Mouse (Mus musculus) liver, adult 2 months (tissue): ENCODE results near the gene Dapk2. TPM values are rescaled to one million over a fixed set of nuclear protein-coding genes. Genes with fewer than 3 reads are reported as not detected.
A peak's percentile ranks its signal among the peaks of the same experiment; 100 is the strongest.
"Not testable (repeated sequence)": the region's sequence is repeated elsewhere in the genome, so short reads cannot be mapped to it uniquely, and the experiment has no call there.

Source experiments
- DNase-seq: peaks from one replicate; pipeline ENCODE4 v3.0.0-alpha.2; 2011; ENCODE audit warnings: low read depth, low spot score; ENCODE audit errors: extremely low read depth
- H3K27ac ChIP-seq: fragments of 200-500 bp; replicated peaks from 2 replicates; pipeline ENCODE4 v1.5.1; 2012; ENCODE audit warnings: low read depth, mild to moderate bottlenecking, control low read depth, inconsistent platforms, low read length; ENCODE audit not compliant: insufficient read depth
- H3K27me3 ChIP-seq: fragments of 200-500 bp; 2 replicates; pipeline ENCODE4 v1.6.1; 2012; ENCODE audit warnings: mild to moderate bottlenecking, moderate library complexity, low read length, inconsistent platforms; ENCODE audit not compliant: control insufficient read depth, insufficient read depth
- H3K36me3 ChIP-seq: fragments of 200-500 bp; 2 replicates; pipeline ENCODE4 v1.6.1; 2012; ENCODE audit warnings: low read length, inconsistent platforms; ENCODE audit not compliant: control insufficient read depth, insufficient read depth
- H3K4me1 ChIP-seq: fragments of 200-500 bp; 2 replicates; pipeline ENCODE4 v1.6.1; 2011; ENCODE audit warnings: low read length; ENCODE audit not compliant: control insufficient read depth, insufficient read depth
- H3K4me3 ChIP-seq: fragments of 200-500 bp; 2 replicates; pipeline ENCODE4 v1.5.1; 2011; ENCODE audit warnings: low read depth, mild to moderate bottlenecking, control low read depth, low read length, moderate library complexity; ENCODE audit not compliant: insufficient read depth
- H3K79me2 ChIP-seq: fragments of 200-500 bp; 2 replicates; pipeline ENCODE4 v1.6.1; 2012; ENCODE audit warnings: inconsistent platforms, mild to moderate bottlenecking, low read length, moderate library complexity; ENCODE audit not compliant: control insufficient read depth, insufficient read depth
- H3K9ac ChIP-seq: fragments of 200-500 bp; 2 replicates; pipeline ENCODE4 v1.6.1; 2012; ENCODE audit warnings: low read depth, mild to moderate bottlenecking, control low read depth, inconsistent platforms, low read length
- CTCF ChIP-seq: fragments of 200-500 bp; IDR thresholded peaks from 2 replicates; pipeline ENCODE4 v1.5.1; 2011; ENCODE audit warnings: low read depth, low read length, control low read depth
- POLR2A ChIP-seq: fragments of 200-500 bp; IDR thresholded peaks from 2 replicates; pipeline ENCODE4 v1.6.1; 2011; ENCODE audit warnings: low read length, control low read depth; ENCODE audit not compliant: insufficient read depth; ENCODE audit errors: extremely low read depth
- WGBS: fragments of 180-500 bp; shearing (Covaris S2); methylation state at CpG from one replicate; pipeline ENCODE4 v1.1.7; 2018; 5-methylcytosine and 5-hydroxymethylcytosine counted together
- polyA plus RNA-seq: library from polyadenylated mRNA; depleted of rRNA; stranded (reverse); fragments of >200 nt; gene quantifications from 2 replicates; pipeline ENCODE4 v1.2.3, GENCODE M21; 2012
- total RNA-seq: library from RNA; depleted of rRNA; stranded (reverse); fragments of >200 nt; gene quantifications from 2 replicates; pipeline ENCODE4 v1.2.3, GENCODE M21; 2014

The Dapk2 gene
- total and polyA plus RNA-seq, 2 experiments, result 6.2 to 9.6 TPM

DNA sequence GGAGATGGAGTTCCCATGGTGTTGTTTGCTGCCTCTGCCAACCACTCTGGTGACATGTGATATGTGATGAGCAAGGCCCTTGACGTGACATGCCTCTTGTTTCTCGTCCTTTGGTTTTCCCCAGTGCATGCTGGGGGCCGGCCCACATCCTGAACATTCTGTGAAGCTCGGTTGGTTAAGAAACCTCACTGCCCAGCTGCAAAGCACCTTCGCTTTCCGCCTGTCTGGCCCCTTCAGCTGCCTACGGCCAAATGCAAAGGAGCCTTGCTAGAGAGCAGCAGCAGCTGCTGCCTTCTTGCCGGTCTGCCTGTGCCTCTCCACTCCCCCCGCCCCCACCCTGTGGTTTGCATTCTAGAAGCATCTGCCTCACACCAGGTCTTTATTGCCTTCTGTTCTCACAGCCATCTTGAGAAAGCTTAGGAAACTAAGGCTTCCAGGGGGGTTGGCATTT, 123.5 kb downstream of the Dapk2 start:
- no peaks in the 10 kb centered on the region for H3K79me2 ChIP-seq
- no peaks in the 10 kb centered on the region for H3K36me3 ChIP-seq
- DNase-seq, result no peak
- no peak overlapping the region for H3K27ac ChIP-seq
- H3K4me1 ChIP-seq, result peaks cover 6% of the 10 kb centered on the region; the same call in 1 of the 2 replicates
- WGBS, result 89% methylated on average over 9 of the region's 9 CpGs
- H3K4me3 ChIP-seq, result no peak overlapping the region
- no peaks in the 10 kb centered on the region for H3K27me3 ChIP-seq
- H3K9ac ChIP-seq, result no peak overlapping the region
- TF ChIP-seq CTCF (no peak), POLR2A (no peak)

DNA sequence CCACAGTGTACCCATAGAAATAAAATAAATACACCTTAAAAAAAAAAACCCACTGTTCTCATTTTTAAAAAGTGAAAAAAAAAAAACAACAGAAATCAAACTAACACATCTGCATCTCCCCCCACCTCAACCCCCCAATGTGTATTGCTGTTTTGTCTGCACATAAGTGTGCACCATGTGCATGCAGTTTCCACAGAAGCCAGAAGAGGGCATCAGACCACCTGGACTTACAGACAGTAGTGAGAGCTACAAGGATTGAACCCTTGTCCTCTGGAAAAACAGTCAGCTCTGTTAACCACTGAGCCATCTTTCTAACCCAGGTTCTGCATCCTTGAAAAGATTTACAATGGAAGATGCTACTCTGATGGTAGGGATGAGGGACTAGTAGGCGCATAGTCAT, 124.6 kb downstream of the Dapk2 start:
- Histone ChIP-seq H3K4me1 (peaks cover 6% of the 10 kb centered on the region; the same call in 1 of the 2 replicates), H3K27me3 (no peaks in the 10 kb centered on the region), H3K27ac (no peak overlapping the region), H3K79me2 (no peaks in the 10 kb centered on the region), H3K36me3 (no peaks in the 10 kb centered on the region), H3K4me3 (no peak overlapping the region), H3K9ac (no peak overlapping the region)
- 98% methylated on average over 1 of the region's 1 CpGs for WGBS
- no peak for TF ChIP-seq POLR2A
- TF ChIP-seq CTCF, result no peak; the same call in 1 of the 2 replicates
- no peak for DNase-seq

GRCm38 (mm10) chr9:66283565-66284203, 125.7 kb downstream of the Dapk2 start:
- no peak for TF ChIP-seq POLR2A
- peak; percentile 41 for TF ChIP-seq CTCF
- Histone ChIP-seq H3K27ac (no peak overlapping the region), H3K9ac (no peak overlapping the region), H3K36me3 (no peaks in the 10 kb centered on the region), H3K4me1 (peaks cover 3% of the 10 kb centered on the region; the same call in 1 of the 2 replicates), H3K4me3 (no peak overlapping the region), H3K79me2 (no peaks in the 10 kb centered on the region), H3K27me3 (no peaks in the 10 kb centered on the region)
- WGBS, result 2% methylated on average over 2 of the region's 2 CpGs
- DNase-seq, result peak; percentile 73

- H3K36me3 ChIP-seq, H3K27me3 ChIP-seq, H3K9ac ChIP-seq, H3K4me3 ChIP-seq, DNase-seq, H3K27ac ChIP-seq, H3K4me1 ChIP-seq, H3K79me2 ChIP-seq: not testable (repeated sequence)
- 41% methylated on average over 2 of the region's 2 CpGs for WGBS
Measured at GRCm38 (mm10) chr9:66285241-66285640, 127.2 kb downstream of the Dapk2 start.

DNA sequence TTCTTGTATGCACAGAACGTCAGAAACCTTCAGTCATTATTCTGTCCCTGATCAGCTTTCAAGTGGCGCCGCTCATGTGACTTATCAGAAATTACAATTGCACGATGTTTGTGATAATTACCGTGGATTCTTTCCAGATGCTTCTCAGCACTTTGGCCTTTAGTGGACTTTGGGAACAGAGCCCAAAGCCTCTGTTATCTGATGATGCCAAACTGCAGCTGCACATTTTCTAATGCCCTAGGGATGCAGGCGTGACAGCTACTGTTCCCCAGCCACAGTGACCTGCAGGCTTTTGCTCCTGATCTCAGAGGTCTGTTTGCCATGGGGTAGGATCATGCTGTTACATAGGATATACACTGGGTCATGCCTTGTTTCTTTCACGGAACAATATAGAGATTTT, 127.9 kb downstream of the Dapk2 start:
- H3K36me3 ChIP-seq, result no peaks in the 10 kb centered on the region
- H3K9ac ChIP-seq, result no peak overlapping the region
- no peaks in the 10 kb centered on the region for H3K79me2 ChIP-seq
- H3K4me3 ChIP-seq, result no peak overlapping the region
- TF ChIP-seq CTCF, result no peak
- no peaks in the 10 kb centered on the region for H3K27me3 ChIP-seq
- 15% methylated on average over 7 of the region's 7 CpGs for WGBS
- peaks cover 9% of the 10 kb centered on the region for H3K4me1 ChIP-seq
- peak; percentile 91 for DNase-seq
- no peak overlapping the region for H3K27ac ChIP-seq

GRCm38 (mm10) chr9:66290727-66291126, 132.7 kb downstream of the Dapk2 start:
- H3K27ac ChIP-seq, result no peak overlapping the region
- no peak overlapping the region for H3K4me3 ChIP-seq
- no peaks in the 10 kb centered on the region for H3K27me3 ChIP-seq
- H3K4me1 ChIP-seq, result peaks cover 13% of the 10 kb centered on the region
- DNase-seq, result peak; percentile 93
- no peak overlapping the region for H3K9ac ChIP-seq
- H3K79me2 ChIP-seq, result no peaks in the 10 kb centered on the region
- H3K36me3 ChIP-seq, result no peaks in the 10 kb centered on the region
- 26% methylated on average over 2 of the region's 2 CpGs for WGBS
- TF ChIP-seq CTCF (no peak), POLR2A (no peak)
